Mouse (Mus musculus) MEL (cell line): ENCODE results near the gene Polr2i. TPM values are rescaled to one million over a fixed set of nuclear protein-coding genes. Genes with fewer than 3 reads are reported as not detected.

Experiments
- DNase-seq: peaks from one replicate; pipeline ENCODE4 v3.0.0; 2011; ENCODE audit warnings: low read depth, low spot score
- H3K27ac ChIP-seq: 2 replicates; pipeline ENCODE4 v1.5.1; 2012; ENCODE audit warnings: low read depth, mild to moderate bottlenecking, control low read depth, low read length, moderate library complexity; ENCODE audit not compliant: control insufficient read depth
- H3K27me3 ChIP-seq, 2 experiments: fragments of 150-350 bp in 1 of 2; sonication (generic) in 1 of 2; 2 replicates each; pipeline ENCODE4 v1.6.1; 2012; ENCODE audit warnings: low read length in 2 of 2, mild to moderate bottlenecking in 2 of 2, improper control_type of control experiment in 1 of 2, moderate library complexity in 1 of 2; ENCODE audit not compliant: insufficient read depth in 2 of 2, control insufficient read depth in 1 of 2
- H3K36me3 ChIP-seq, 2 experiments: 2 replicates each; pipeline ENCODE4 v1.6.1; 2012 to 2014; ENCODE audit warnings: low read length in 2 of 2, improper control_type of control experiment in 1 of 2, inconsistent platforms in 1 of 2, mild to moderate bottlenecking in 1 of 2; ENCODE audit not compliant: insufficient read depth in 2 of 2, control insufficient read depth in 1 of 2
- H3K4me1 ChIP-seq, 2 experiments: fragments of 150-350 bp in 1 of 2; sonication (generic) in 1 of 2; 2 replicates each; pipeline ENCODE4 v1.6.1; 2012; ENCODE audit warnings: low read length in 2 of 2, improper control_type of control experiment in 1 of 2, mild to moderate bottlenecking in 1 of 2; ENCODE audit not compliant: insufficient read depth in 2 of 2, control insufficient read depth in 1 of 2
- H3K4me3 ChIP-seq, 2 experiments: fragments of 150-350 bp in 1 of 2; sonication (generic) in 1 of 2; 2 replicates each; pipeline ENCODE4 v1.5.1; 2012; ENCODE audit warnings: low read depth in 2 of 2, low read length in 2 of 2, mild to moderate bottlenecking in 2 of 2, moderate library complexity in 2 of 2, control low read depth in 1 of 2, improper control_type of control experiment in 1 of 2; ENCODE audit not compliant: control insufficient read depth in 1 of 2, insufficient read depth in 1 of 2
- H3K79me2 ChIP-seq: 2 replicates; pipeline ENCODE4 v1.6.1; 2012; ENCODE audit warnings: mild to moderate bottlenecking, low read length, moderate library complexity; ENCODE audit not compliant: control insufficient read depth, poor library complexity, insufficient read depth
- H3K9ac ChIP-seq: 2 replicates; pipeline ENCODE4 v1.6.1; 2012; ENCODE audit warnings: low read depth, mild to moderate bottlenecking, control low read depth, low read length, moderate library complexity; ENCODE audit not compliant: control insufficient read depth, poor library complexity, severe bottlenecking
- H3K9me3 ChIP-seq: fragments of 150-350 bp; sonication (generic); replicated peaks from 2 replicates; pipeline ENCODE4 v1.6.1; 2012; ENCODE audit warnings: mild to moderate bottlenecking, low read length, improper control_type of control experiment, moderate library complexity; ENCODE audit not compliant: insufficient read depth
- CHD2 ChIP-seq: IDR thresholded peaks from 2 replicates; pipeline ENCODE4 v1.6.1; 2011; ENCODE audit warnings: low read length, improper control_type of control experiment
- ELF1 ChIP-seq: IDR thresholded peaks from 2 replicates; pipeline ENCODE4 v1.6.1; 2014; ENCODE audit warnings: low read depth, mild to moderate bottlenecking, inconsistent platforms, low read length, improper control_type of control experiment, moderate library complexity
- EP300 ChIP-seq, 2 experiments: IDR thresholded peaks; 2 replicates each; pipeline ENCODE4 v1.6.1; 2011; ENCODE audit warnings: improper control_type of control experiment in 2 of 2, low read length in 2 of 2, low read depth in 1 of 2, mild to moderate bottlenecking in 1 of 2
- GABPA ChIP-seq: IDR thresholded peaks from 2 replicates; pipeline ENCODE4 v1.6.1; 2012; ENCODE audit warnings: low read depth, mild to moderate bottlenecking, inconsistent platforms, low read length, improper control_type of control experiment, moderate library complexity
- GATA1 ChIP-seq: IDR thresholded peaks from 2 replicates; pipeline ENCODE4 v1.6.1; 2011; ENCODE audit warnings: low read depth, low read length, improper control_type of control experiment
- KAT2A ChIP-seq: conservative IDR thresholded peaks from 2 replicates; pipeline ENCODE4 v1.6.1; 2012; ENCODE audit warnings: low read depth, low read length, improper control_type of control experiment, inconsistent platforms
- MAX ChIP-seq: IDR thresholded peaks from 2 replicates; pipeline ENCODE4 v1.6.1; 2011; ENCODE audit warnings: low read length, improper control_type of control experiment
- NELFE ChIP-seq: IDR thresholded peaks from 2 replicates; pipeline ENCODE4 v1.6.1; 2011; ENCODE audit warnings: low read depth, low read length, improper control_type of control experiment
- POLR2A ChIP-seq, 2 experiments: IDR thresholded peaks; 2 replicates each; pipeline ENCODE4 v1.6.1; 2011 to 2012; ENCODE audit warnings: low read length in 2 of 2, mild to moderate bottlenecking in 2 of 2, control low read depth in 1 of 2, improper control_type of control experiment in 1 of 2, low read depth in 1 of 2, moderate library complexity in 1 of 2; ENCODE audit not compliant: control insufficient read depth in 1 of 2, insufficient read depth in 1 of 2, poor library complexity in 1 of 2
- POLR2AphosphoS2 ChIP-seq: IDR thresholded peaks from 2 replicates; pipeline ENCODE4 v1.6.1; 2011; ENCODE audit warnings: low read length, improper control_type of control experiment
- POLR2AphosphoS5 ChIP-seq: IDR thresholded peaks from 2 replicates; pipeline ENCODE4 v1.6.1; 2012; ENCODE audit warnings: low read depth, borderline replicate concordance, mild to moderate bottlenecking, inconsistent platforms, low read length, moderate library complexity, mixed read lengths
- RCOR1 ChIP-seq: IDR thresholded peaks from 2 replicates; pipeline ENCODE4 v1.6.1; 2012; ENCODE audit warnings: low read depth, mild to moderate bottlenecking, inconsistent platforms, low read length, improper control_type of control experiment
- SIN3A ChIP-seq: IDR thresholded peaks from 2 replicates; pipeline ENCODE4 v1.6.1; 2012; ENCODE audit warnings: low read length, improper control_type of control experiment, inconsistent platforms
- TAL1 ChIP-seq: IDR thresholded peaks from 2 replicates; pipeline ENCODE4 v1.6.1; 2012; ENCODE audit warnings: mild to moderate bottlenecking, inconsistent platforms, low read length, moderate library complexity, mixed read lengths
- UBTF ChIP-seq: IDR thresholded peaks from 2 replicates; pipeline ENCODE4 v1.6.1; 2012; ENCODE audit warnings: low read depth, mild to moderate bottlenecking, inconsistent platforms, low read length, improper control_type of control experiment, moderate library complexity, borderline replicate concordance; ENCODE audit not compliant: insufficient read depth
- USF1 ChIP-seq: IDR thresholded peaks from 2 replicates; pipeline ENCODE4 v1.6.1; 2014; ENCODE audit warnings: low read depth, mild to moderate bottlenecking, inconsistent platforms, low read length, improper control_type of control experiment, moderate library complexity
- ZC3H11A ChIP-seq: IDR thresholded peaks from 2 replicates; pipeline ENCODE4 v1.6.1; 2012; ENCODE audit warnings: low read depth, mild to moderate bottlenecking, inconsistent platforms, low read length, improper control_type of control experiment
- ZMIZ1 ChIP-seq: IDR thresholded peaks from 2 replicates; pipeline ENCODE4 v1.6.1; 2012; ENCODE audit warnings: low read depth, mild to moderate bottlenecking, inconsistent platforms, low read length, improper control_type of control experiment, moderate library complexity
- polyA plus RNA-seq, 2 experiments: library from polyadenylated mRNA; stranded (reverse) in 1 of 2; unstranded in 1 of 2; fragments of >175 nt in 1 of 2; fragments of >200 nt in 1 of 2; gene quantifications; 2 replicates each; pipeline versions ENCODE4 v1.2.1 to v1.2.4; 2012; ENCODE audit warnings: low replicate concordance in 2 of 2, low read depth in 1 of 2; ENCODE audit not compliant: insufficient read length in 2 of 2, insufficient read depth in 1 of 2, missing spikeins in 1 of 2
- total RNA-seq: library from RNA; depleted of rRNA; stranded (reverse); fragments of 300-350 nt; gene quantifications from 2 replicates; pipeline ENCODE4 v1.2.3, GENCODE M21; 2012

The Polr2i gene
- total and polyA plus RNA-seq, 3 experiments: 118 to 128 TPM; not detected in 1

DNA sequence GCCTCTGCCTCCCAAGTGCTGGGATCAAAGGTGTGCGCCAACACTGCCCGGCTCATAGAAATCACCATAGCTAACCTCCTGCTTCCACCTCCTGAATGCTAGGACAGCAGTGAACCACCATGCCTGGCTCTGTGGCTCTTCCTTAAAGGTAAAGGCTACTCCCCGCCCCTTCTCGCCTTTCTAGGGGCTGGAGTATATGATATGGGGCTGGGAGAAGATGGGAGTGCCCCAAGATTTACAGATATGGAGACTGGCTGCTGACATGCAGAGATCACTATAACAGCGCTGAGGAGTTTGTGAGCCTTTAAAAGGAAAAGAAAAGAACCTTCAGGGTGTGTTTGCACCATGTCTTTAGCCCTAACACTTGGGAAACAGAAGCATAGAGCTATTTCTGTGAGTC is 9.5 kb upstream of the Polr2i start:
- H3K27ac ChIP-seq: no peak overlapping the region
- H3K4me1 ChIP-seq: no peaks in the 10 kb centered on the region
- H3K9ac ChIP-seq: no peak overlapping the region
- H3K27me3 ChIP-seq: no peaks in the 10 kb centered on the region
- no peak for DNase-seq
- H3K36me3 ChIP-seq: peaks cover 0 to 2% of the 10 kb centered on the region in 2 experiments; a peak in 1 of 4 replicates
- H3K4me3 ChIP-seq: no peak overlapping the region
- TF ChIP-seq ZC3H11A (no peak), POLR2A (IDR thresholded peaks at IDR 0.05; ENCODE audit: control insufficient read depth in 1 of 2, insufficient read depth in 1 of 2, low read depth in 1 of 2, low read length in 2 of 2, poor library complexity in 1 of 2) (no peak), ELF1 (no peak), SIN3A (no peak), MAX (no peak), ZMIZ1 (no peak), NELFE (no peak), KAT2A (no peak), GATA1 (no peak), RCOR1 (no peak), USF1 (no peak), POLR2AphosphoS2 (no peak)
- no peaks in the 10 kb centered on the region for H3K79me2 ChIP-seq
- H3K9me3 ChIP-seq: no peaks in the 10 kb centered on the region

DNA sequence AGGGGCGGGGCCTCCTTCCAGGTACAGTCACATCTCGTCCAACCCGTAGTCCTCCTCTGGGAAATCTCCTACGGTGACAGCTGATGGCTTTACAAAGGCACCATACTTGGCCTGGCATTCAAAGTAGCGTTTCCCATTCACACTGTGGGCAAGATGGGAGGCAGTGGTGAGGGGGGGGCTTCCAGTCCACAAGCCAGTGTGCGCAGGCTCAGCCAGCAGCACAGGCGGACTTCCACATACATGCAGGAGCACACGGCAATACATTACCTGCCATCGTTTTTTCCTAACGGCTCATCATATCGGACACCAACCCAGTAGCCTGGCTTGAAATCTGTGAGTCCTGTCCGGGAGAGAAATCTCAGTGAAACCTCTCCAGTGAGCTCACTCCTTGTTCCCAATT is 7.5 kb upstream of the Polr2i start:
- no peak for TF ChIP-seq TAL1
- H3K36me3 ChIP-seq: peaks cover 0 to 2% of the 10 kb centered on the region in 2 experiments; a peak in 1 of 4 replicates
- DNase-seq: no peak

DNA sequence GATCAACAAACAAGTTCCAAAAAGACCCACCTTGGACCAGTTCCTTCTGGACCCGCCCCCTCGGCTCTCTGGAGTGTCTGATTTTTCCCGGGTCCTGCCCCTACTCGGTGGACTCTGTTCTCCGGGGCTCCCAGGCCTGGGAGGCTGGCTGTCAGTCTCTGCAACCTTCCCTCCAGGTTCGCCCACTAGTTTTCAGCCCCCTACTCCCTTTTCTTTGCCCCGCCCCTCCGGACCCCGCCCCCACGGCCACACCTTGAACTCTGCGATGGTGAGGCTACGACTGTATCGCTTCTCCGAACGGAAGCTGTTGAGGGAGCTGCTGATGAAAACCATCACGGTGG is 450 bp upstream of the Polr2i start:
- peaks cover 0 to 9% of the 10 kb centered on the region in 2 experiments; a peak in 1 of 4 replicates for H3K4me1 ChIP-seq
- TF ChIP-seq ZMIZ1: no peak
- no peak for TF ChIP-seq ELF1
- no peak for TF ChIP-seq POLR2AphosphoS5
- TF ChIP-seq EP300 (IDR thresholded peaks at IDR 0.05; ENCODE audit: low read depth in 1 of 2, low read length in 2 of 2): no peak
- no peak for TF ChIP-seq UBTF
- TF ChIP-seq GABPA: no peak
- TF ChIP-seq POLR2AphosphoS2: no peak
- no peak for TF ChIP-seq USF1
- TF ChIP-seq CHD2: no peak
- TF ChIP-seq, all 39 proteins: peak for 0
- Histone ChIP-seq H3K9ac (peak overlapping the region; percentile 82), H3K4me3 (peak overlapping the region; percentile 74 to 81), H3K27ac (0 out of 2 replicates have a peak overlapping the region, but pooled peaks have one; percentile 37), H3K79me2 (peaks cover 7% of the 10 kb centered on the region), H3K27me3 (no peaks in the 10 kb centered on the region), H3K9me3 (no peaks in the 10 kb centered on the region), H3K36me3 (no peaks in the 10 kb centered on the region)
- no peak for DNase-seq

More for the DNA sequence above, 7.5 kb upstream of the Polr2i start:
- Histone ChIP-seq H3K4me3 (no peak overlapping the region), H3K9me3 (no peaks in the 10 kb centered on the region), H3K79me2 (no peaks in the 10 kb centered on the region), H3K27me3 (no peaks in the 10 kb centered on the region), H3K27ac (no peak overlapping the region), H3K4me1 (no peaks in the 10 kb centered on the region), H3K9ac (no peak overlapping the region)
